Mouse (Mus musculus) embryo, embryonic 10 days (tissue): ENCODE measurements around the gene Dido1.

Experiments used
- DNase-seq: peaks from one replicate; pipeline ENCODE4 v3.0.0-alpha.2; 2015; ENCODE audit warnings: low spot score

Gene Dido1

GRCm38 (mm10) chr2:180684031-180684430 lies 25.8 kb downstream of the Dido1 start:
- no peak for DNase-seq

DNA sequence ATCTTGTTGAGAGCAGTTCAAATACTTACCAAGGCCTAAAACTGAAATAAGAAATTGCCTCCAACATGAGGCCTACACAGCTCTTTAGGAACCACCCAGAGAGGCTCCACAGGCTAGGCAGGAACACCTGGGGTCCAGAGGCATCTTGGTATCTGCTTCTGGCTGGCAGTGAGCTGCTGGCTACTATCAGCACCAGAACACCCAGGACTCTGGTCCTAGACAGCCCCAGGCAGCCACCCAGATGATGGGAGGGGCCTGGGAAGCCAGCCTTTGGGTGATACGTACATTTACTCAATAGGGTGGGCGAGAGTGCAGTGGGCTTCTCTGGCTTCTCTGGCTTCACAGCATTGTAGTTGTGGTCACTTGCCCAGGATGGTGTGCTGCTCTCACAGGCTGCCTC lies 26.3 kb downstream of the Dido1 start:
- no peak for DNase-seq

GRCm38 (mm10) chr2:180681225-180681624 lies 28.6 kb downstream of the Dido1 start:
- DNase-seq: no peak

- peak; percentile 76 for DNase-seq
Observed at GRCm38 (mm10) chr2:180678609-180679140, 31.1 kb downstream of the Dido1 start.

- no peak for DNase-seq
Observed at GRCm38 (mm10) chr2:180676706-180677105, 33.1 kb downstream of the Dido1 start.

GRCm38 (mm10) chr2:180662008-180662407 lies 47.8 kb downstream of the Dido1 start:
- DNase-seq: no peak

DNA sequence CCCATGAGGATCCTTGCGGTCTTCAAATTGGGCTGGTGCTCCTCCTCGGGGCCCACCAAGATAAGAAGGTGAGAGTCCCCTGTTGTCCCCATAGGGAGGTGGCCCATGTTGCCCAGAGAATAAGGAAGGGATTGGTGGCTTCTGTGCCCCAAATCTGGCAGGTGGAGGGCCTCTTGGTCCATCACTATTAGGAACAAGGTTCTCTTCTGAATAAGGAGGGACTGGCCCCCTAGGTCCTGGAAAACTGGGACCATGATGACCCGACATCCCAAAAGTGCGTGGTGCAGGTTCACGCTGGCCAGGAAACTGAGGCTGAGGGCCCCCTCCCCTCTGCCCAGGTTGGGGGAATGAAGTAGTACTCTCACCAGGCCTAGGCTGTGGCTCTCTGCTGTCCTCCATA lies 49.3 kb downstream of the Dido1 start:
- DNase-seq: no peak

- DNase-seq: peak; percentile 20
Observed at GRCm38 (mm10) chr2:180659353-180660150, 50.2 kb downstream of the Dido1 start.

- DNase-seq: no peak
Observed at GRCm38 (mm10) chr2:180658381-180658780, 51.4 kb downstream of the Dido1 start.

- peak; percentile 92 for DNase-seq
Observed at GRCm38 (mm10) chr2:180657394-180658013, 52.3 kb downstream of the Dido1 start.

DNA sequence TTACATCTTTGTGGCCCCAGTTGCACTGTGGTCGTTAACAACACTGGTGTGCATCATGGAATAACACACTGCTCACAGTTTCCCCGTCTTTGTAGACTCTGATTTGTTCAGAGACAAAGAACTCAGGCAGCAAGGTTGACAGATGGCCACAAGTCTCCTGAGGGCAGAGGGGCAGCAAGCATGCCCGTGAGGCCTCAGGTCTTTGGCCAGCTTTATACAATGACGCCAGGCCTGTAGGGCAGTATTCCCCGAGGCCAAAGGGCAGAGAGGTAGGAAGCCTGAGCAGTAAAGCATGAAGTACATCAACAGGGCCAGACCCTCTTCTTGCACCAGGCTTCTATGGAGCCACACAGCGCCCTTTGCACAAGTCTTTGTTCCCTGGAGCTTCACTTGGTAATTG lies 54.6 kb downstream of the Dido1 start:
- DNase-seq: no peak

- no peak for DNase-seq
Observed at GRCm38 (mm10) chr2:180654666-180655065, 55.1 kb downstream of the Dido1 start.

DNA sequence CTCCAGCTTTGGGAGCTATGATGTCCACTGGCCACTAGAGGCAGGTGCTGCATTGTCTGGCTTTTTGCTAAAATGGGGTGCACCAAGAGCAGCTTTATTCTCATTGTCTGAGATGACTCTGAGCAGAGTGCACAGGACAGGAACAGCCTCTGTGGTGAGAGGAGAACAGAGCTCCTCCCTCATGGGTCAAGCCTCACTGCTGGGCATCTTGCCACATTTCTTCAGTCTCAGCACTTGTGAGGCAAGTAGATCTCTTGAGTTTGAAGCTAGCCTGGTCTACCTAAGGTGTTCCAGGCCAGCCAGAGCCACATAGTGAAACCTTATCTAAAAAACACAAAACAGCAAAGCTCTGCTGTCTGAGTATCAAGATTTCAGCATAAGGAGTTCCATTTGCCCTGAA lies 63.0 kb downstream of the Dido1 start:
- no peak for DNase-seq

GRCm38 (mm10) chr2:180643626-180644025 lies 66.2 kb downstream of the Dido1 start:
- DNase-seq: no peak

DNA sequence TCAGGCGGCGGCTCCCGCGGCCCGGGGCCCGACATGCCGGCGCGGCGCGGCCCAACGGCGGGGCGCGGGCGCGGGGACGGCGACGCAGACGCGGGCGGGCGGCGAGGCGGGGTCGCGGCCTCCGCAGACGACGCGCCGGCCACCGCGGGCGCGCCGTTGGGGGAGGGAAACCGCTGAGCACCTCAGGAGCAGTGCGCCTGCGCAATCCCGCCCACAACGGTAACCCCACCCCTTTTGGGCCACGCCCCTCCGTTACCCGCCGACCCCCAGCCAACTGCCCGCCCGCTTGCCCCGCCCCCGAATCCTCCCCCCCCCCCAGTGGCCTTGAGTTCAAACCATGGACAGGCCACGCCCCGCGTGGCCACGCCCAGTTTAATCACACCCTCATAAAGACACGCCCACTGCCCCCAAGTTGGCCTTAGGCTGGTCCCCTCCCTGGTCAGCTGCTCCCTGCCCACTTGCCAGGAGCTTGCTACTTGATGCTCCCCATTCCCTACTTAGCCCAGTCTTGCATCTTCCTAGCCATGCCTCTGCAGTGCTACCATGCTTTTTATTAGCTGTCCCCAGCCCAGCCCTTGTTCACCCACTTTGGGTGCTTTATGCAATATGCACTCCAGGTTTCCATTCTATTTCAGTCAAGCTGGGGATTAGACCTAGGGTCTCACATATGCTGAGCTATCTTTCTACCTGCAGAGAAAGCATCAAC lies 67.1 kb downstream of the Dido1 start, which contains the start of gene Tcfl5:
Gene Tcfl5, minus strand, starts transcription at position 154 of the 706 bp plus-strand sequence.
- DNase-seq: no peak

GRCm38 (mm10) chr2:180641576-180642554 lies 67.9 kb downstream of the Dido1 start:
- DNase-seq: peak; percentile 23

DNA sequence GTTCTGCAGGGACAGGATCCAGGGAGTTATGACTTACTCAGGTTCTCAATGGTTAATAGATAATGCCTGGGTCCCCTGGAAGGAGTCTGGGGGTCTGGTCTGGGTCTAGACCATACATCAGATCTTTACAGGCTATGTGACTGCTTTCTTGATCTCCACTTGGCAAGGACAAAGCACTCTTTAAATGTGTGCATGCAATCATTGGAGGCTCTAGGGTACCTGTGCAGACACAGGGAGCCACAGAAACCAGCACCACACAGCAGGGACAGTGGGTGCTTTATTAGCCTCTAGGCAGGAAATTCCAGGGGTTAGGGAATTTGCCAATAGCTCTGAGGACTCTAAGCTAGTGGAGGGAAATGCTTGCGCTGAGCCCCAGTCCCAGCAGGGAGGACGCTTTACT lies 97.9 kb downstream of the Dido1 start:
- no peak for DNase-seq

GRCm38 (mm10) chr2:180610283-180610682 lies 99.5 kb downstream of the Dido1 start:
- DNase-seq: no peak
